Mouse (Mus musculus): ENCODE measurements around the gene Rpa2.
A peak's percentile ranks its signal among the peaks of the same experiment; 100 is the strongest.
"Not testable (repeated sequence)": the region's sequence is repeated elsewhere in the genome, so short reads cannot be mapped to it uniquely, and the experiment has no call there.

The Rpa2 gene

GRCm38 (mm10) chr4:132767914-132768876 is at the start of gene Rpa2:
TSS of gene Rpa2 (plus strand) at chr4:132768332.
- peak; percentile 98 for DNase-seq (ENCODE audit: low spot score in 2 of 2)

DNA sequence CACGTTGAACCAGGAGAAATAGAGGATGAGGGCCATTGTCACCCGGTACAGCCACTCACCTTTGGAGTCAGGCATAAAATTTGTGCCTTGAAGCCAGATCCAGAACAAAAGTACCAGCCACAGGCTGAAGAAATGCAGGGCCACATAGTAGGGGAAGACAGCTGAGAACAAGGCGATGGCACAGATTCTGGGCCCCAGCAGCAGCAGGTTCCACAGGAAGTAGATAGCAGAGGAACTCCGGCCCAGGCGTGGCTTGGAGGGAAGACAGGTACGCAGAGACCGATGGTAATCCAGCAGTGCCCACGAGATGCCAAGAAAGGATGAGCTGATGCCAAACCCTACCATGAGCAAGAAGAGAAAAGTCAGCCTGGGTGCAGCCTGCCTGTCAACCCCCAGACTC is 39.9 kb upstream of the Rpa2 start:
- no peak for DNase-seq (ENCODE audit: low spot score in 2 of 2)

- DNase-seq (ENCODE audit: low spot score in 2 of 2) = no peak
These were observed 36.5 kb upstream of the Rpa2 start for GRCm38 (mm10) chr4:132731616-132732015.

DNA sequence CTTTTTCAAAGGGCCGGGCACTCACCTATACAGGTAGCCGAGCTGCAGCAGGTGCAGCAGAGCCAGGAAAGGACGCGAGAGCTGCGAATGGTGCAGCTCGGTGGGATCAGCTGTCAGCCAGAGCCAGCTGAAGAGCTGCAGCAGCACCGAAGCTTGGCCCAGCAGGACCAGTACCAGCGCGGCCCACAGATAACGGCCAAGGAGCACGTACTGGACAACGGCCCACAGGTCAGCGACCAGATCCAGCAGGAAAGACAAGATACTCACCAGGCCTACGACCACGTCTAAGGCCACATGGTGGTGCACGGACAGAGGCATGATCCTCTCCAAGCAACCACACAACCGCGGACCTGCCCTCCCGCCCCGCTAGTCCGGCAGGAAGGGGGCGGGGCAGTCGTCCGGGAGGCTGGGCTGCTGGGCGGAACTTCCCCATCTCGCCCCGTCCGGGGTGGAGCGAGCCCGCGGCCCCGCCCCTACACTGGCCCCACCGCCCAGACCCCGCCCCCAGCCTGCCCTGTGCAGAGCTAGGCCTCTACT is 35.9 kb upstream of the Rpa2 start, which contains the start of gene Xkr8:
Xkr8 (minus strand) TSS at position 399 of the 537 bp plus-strand sequence.
- DNase-seq (ENCODE audit: low spot score in 2 of 2) = peak; percentile 92 to 96

- DNase-seq (ENCODE audit: low spot score in 2 of 2) = no peak
These were observed 34.9 kb upstream of the Rpa2 start for GRCm38 (mm10) chr4:132733071-132733770.

- no peak for DNase-seq (ENCODE audit: low spot score in 2 of 2)
These were observed 33.4 kb upstream of the Rpa2 start for GRCm38 (mm10) chr4:132734766-132735165.

DNA sequence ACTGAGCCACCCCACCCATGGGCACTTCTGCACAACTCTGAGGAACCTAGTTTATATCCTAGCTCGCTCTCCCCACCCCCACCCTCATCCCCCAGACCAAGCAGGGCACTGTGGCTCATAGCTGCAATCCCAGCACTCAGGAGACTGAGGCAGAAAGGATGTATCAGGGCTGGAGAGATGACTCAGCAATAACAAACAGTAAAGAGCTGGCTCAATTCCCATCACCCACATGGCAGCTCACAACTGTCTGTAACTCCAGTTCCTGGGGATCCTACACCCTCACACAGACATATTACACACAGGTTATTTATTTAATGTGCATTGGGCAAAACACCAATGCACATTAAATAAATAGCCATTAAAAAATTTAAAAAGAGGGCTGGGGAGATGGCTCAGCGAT is 32.7 kb upstream of the Rpa2 start:
- no peak for DNase-seq (ENCODE audit: low spot score in 2 of 2)

DNA sequence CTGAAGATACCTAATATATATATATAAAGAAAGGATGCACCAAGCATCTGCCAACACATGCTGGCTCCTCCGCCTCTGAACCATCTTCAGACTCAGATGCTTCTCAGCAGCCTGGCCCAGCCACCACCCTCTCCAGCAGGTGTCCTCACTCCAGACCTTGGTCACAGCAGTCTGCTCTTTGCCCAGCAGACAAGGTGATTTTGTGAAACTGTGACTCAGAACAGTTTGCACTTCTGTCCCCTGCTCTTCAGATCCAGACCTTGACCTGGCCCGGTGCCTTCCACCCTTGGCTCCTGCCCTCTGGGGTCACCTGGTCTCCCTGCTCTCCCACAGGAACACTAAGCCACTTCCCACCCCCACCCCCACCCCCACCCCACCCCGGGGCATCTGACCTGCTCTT is 32.2 kb upstream of the Rpa2 start:
- no peak for DNase-seq (ENCODE audit: low spot score in 2 of 2)

- DNase-seq (ENCODE audit: low spot score in 2 of 2) = not testable (repeated sequence)
These were observed 31.0 kb upstream of the Rpa2 start for GRCm38 (mm10) chr4:132737154-132737553.

GRCm38 (mm10) chr4:132741491-132741890 is 26.6 kb upstream of the Rpa2 start:
- DNase-seq (ENCODE audit: low spot score in 2 of 2) = no peak

GRCm38 (mm10) chr4:132743992-132744911 is 23.9 kb upstream of the Rpa2 start:
- DNase-seq (ENCODE audit: low spot score in 2 of 2) = no peak

- no peak for DNase-seq (ENCODE audit: low spot score in 2 of 2)
These were observed 21.1 kb upstream of the Rpa2 start for GRCm38 (mm10) chr4:132746911-132747517.

GRCm38 (mm10) chr4:132747664-132748259 is 20.4 kb upstream of the Rpa2 start:
- DNase-seq (ENCODE audit: low spot score in 2 of 2) = peak; percentile 36 to 71

GRCm38 (mm10) chr4:132748778-132749177 is 19.4 kb upstream of the Rpa2 start:
- DNase-seq (ENCODE audit: low spot score in 2 of 2) = no peak

GRCm38 (mm10) chr4:132749258-132749982 is 18.7 kb upstream of the Rpa2 start:
- no peak for DNase-seq (ENCODE audit: low spot score in 2 of 2)

GRCm38 (mm10) chr4:132752992-132753391 is 15.1 kb upstream of the Rpa2 start:
- no peak for DNase-seq (ENCODE audit: low spot score in 2 of 2)

GRCm38 (mm10) chr4:132756974-132757373 is 11.2 kb upstream of the Rpa2 start, which contains the start of gene Smpdl3b:
TSS of gene Smpdl3b (minus strand) at chr4:132757252.
- DNase-seq (ENCODE audit: low spot score in 2 of 2) = peak in 1 of 2 experiments; percentile 66

DNA sequence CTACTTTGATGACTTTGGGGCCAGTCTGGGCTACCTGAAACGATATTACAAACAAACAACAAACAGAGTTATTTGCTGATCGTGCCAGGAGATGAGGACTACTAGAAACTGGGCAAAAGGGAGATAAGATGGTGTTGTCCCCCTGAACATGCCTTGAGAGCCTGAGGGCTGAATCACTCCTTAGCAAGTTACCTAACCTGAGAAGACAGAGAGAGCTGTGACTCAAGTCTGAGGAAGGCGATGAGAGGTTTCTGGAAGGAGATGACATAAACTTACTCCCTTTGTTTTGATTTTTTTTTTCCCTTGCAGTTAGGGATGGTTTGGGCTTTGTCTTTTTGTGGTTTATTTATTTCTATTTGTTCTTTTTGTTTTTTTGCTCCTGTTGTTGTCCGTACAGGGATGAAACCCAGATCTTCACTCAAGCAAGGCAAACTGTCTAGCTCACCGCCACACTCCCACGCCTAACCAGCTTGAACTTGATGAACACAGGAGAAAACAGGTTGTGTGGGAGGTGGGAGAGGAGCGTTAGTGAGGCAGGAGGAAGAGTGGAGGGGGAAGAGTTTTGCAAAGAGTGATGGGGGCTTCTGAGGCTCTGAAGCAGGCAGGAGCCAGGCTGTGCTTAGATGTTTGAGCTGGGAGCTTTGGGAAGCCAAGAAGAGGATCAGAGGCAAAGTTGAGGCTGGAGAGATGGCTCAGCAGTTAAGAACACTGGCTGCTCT is 10.3 kb upstream of the Rpa2 start:
- DNase-seq (ENCODE audit: low spot score in 2 of 2) = no peak

GRCm38 (mm10) chr4:132760296-132760695 is 7.8 kb upstream of the Rpa2 start:
- DNase-seq (ENCODE audit: low spot score in 2 of 2) = no peak

All from spleen, postnatal 4 days (tissue).